Mouse (Mus musculus): ENCODE data around the gene Fitm1. TPM values are rescaled to one million over a fixed set of nuclear protein-coding genes. Genes with fewer than 3 reads are reported as not detected.

Gene Fitm1
- not detected for total RNA-seq (2021)

DNA sequence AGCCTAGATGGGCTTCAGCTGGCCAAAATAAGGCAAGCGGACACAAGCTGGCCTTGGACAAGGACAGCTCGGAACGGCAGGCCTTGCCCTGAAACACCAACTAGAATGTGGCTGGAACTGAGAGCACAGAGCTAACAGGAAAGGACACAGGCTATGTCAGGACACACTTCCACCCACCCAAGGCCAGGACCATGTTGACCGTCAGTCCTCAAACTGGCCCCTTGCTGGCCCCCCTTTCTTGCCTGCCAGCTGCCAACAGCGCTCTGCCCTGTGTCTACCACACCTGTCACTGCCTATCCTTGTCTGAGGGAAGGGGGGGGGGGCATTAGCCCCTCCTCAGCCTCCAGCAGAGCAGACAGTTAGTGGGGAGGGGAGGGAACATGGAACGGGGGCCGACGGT is at the start of gene Fitm1:
TSS of gene Fitm1 (plus strand) at position 316 of the 400 bp plus-strand sequence.
- intact Hi-C loops (cut with DNase I) = no loop called here
- no peak for DNase-seq

- intact Hi-C loops (cut with DNase I) = no loop called here
- no peak for DNase-seq
Measured at GRCm38 (mm10) chr14:55526674-55527073, 48.7 kb upstream of the Fitm1 start.

GRCm38 (mm10) chr14:55527940-55528339 is 47.5 kb upstream of the Fitm1 start:
- no peak for DNase-seq
- intact Hi-C loops (cut with DNase I) = no loop called here

DNA sequence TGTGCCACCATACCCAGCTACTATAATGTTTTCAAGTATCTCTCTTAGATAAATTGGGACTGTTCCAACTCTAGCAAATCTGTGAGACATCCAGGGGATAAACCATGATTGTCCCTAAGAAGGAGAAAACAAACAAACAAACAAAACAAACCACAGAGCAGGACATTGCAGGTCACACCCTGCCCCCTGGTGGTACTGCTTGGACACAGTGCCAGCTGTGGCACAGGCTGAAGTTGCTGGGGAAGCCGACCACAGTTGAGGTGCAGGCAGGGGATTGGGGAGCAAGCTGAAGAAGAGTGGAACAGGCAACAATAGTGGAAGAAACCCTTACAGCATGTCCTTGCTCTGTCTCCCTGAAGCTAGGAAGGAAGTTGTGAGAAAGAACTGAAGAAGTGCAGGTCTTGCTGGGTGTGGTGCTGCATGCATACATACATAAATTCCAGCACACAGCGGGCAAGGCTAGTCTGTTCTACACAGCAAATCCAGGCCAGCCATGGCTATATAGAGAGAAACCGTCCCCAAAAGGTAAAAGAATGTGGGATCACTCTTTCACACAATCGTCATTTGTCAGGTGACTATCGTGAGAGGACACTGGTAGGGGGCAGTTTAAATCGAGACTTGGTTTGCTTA is 39.2 kb upstream of the Fitm1 start:
- intact Hi-C loops (cut with DNase I) = no loop called here

DNA sequence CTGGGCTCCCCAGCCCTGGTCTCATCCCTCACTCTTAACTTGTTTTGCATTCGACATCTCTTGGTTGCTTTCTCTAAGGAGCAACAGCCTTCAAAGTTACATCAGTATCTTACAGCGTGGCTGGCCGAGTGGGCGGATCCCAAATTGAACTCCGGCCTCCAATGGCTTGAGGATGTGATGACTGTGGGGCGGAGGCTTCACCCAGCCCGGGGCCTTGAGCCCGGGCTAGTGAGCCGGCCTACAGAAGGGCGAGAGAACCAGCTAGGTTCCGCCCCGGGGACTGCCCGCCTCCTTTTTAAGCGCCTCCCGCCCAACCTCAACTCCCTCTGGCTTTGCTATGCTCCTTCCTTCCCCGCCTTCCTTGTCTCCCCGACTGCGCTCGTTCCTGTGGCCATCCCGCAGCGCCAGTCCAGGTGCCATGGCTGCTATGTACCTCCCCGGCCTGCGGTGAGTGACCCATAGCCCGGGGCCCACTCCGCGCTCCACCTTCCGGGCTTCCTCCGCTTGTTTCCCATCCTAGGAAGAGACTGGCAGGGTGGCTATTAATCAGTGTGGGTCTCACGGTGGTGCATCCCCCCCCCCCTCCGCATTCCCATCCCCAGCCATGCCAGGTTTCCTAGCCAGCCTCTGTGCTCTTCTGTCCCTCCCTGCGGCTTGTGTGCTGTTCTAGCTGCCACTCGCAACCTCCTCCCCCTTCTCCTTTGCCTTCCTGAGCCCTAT is 35.2 kb upstream of the Fitm1 start, which contains the start of gene Pck2:
TSS of gene Pck2 (plus strand) at position 200 of the 720 bp plus-strand sequence.
- intact Hi-C loops (cut with DNase I) = no loop called here
- DNase-seq = peak; percentile 82

More for the DNA sequence above, 39.2 kb upstream of the Fitm1 start:
- DNase-seq = peak; percentile 68

GRCm38 (mm10) chr14:55540787-55541321 is 34.6 kb upstream of the Fitm1 start:
- DNase-seq = peak; percentile 95
- intact Hi-C loops (cut with DNase I) = no loop called here

GRCm38 (mm10) chr14:55542268-55542667 is 33.1 kb upstream of the Fitm1 start:
- DNase-seq = no peak
- intact Hi-C loops (cut with DNase I) = no loop called here

DNA sequence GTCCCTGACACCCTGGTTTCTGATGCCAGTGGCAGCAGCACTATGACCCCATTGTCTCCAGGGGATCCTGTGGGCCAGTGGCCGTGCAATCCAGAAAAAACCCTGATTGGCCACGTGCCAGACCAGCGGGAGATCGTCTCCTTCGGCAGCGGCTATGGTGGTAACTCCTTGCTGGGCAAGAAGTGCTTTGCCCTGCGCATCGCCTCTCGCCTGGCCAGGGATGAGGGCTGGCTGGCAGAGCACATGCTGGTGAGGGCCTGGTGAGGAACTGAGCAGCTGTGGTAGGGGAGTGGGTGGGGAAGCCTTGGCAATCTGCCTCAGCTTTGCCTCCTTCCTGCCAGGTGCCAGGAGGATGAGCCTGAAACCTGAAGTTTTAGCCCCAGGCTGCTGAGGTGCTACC is 31.1 kb upstream of the Fitm1 start:
- intact Hi-C loops (cut with DNase I) = no loop called here
- DNase-seq = peak; percentile 65

DNA sequence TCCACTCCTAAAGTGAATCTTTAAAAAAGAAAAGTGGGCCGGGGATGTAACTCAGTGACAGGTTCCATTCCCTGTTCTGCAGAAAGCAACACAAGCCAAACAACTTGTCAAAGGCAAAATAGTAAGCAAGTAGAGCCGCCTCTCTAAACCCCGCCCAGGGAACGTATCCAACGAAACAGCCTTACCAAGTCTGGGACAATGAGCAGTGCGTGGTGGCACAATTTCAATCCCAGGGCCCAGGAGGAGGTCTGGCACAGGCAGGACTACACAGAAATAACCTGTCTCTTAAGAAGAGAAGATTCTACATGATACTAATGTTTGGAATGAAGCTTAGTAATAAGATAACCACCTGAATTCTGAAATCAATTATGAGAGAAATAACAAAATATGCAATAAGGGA is 25.2 kb upstream of the Fitm1 start:
- intact Hi-C loops (cut with DNase I) = no loop called here
- no peak for DNase-seq

GRCm38 (mm10) chr14:55551347-55551746 is 24.1 kb upstream of the Fitm1 start:
- DNase-seq = no peak
- intact Hi-C loops (cut with DNase I) = no loop called here

DNA sequence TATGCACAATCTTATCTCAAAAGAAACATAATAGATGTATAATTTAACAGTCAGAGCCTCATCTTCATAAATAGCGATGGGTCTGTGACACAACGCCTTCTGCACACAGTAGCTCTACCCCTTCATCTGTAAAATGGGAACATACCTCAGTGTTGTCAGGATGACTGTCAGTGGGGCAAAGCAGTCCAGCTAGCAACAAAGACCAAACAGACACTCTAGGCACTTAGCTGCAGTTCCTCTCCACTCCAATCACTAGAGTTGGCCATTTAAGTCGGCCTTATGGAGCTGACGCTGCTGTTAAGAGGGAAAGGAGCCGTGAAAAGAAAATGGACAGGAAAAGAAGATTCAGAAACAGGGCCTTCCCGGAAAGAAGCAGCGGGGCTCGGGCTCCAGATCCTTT is 23.6 kb upstream of the Fitm1 start:
- DNase-seq = no peak
- intact Hi-C loops (cut with DNase I) = no loop called here

- DNase-seq = no peak
- intact Hi-C loops (cut with DNase I) = no loop called here
Measured at GRCm38 (mm10) chr14:55554635-55555034, 20.8 kb upstream of the Fitm1 start.

- intact Hi-C loops (cut with DNase I) = no loop called here
Measured at GRCm38 (mm10) chr14:55555788-55556187, 19.6 kb upstream of the Fitm1 start.

GRCm38 (mm10) chr14:55557003-55557402 is 18.4 kb upstream of the Fitm1 start:
- intact Hi-C loops (cut with DNase I) = no loop called here
- DNase-seq = peak; percentile 85

More at GRCm38 (mm10) chr14:55555788-55556187, 19.6 kb upstream of the Fitm1 start:
- no peak for DNase-seq

GRCm38 (mm10) chr14:55557587-55557986 is 17.8 kb upstream of the Fitm1 start:
- intact Hi-C loops (cut with DNase I) = no loop called here

DNA sequence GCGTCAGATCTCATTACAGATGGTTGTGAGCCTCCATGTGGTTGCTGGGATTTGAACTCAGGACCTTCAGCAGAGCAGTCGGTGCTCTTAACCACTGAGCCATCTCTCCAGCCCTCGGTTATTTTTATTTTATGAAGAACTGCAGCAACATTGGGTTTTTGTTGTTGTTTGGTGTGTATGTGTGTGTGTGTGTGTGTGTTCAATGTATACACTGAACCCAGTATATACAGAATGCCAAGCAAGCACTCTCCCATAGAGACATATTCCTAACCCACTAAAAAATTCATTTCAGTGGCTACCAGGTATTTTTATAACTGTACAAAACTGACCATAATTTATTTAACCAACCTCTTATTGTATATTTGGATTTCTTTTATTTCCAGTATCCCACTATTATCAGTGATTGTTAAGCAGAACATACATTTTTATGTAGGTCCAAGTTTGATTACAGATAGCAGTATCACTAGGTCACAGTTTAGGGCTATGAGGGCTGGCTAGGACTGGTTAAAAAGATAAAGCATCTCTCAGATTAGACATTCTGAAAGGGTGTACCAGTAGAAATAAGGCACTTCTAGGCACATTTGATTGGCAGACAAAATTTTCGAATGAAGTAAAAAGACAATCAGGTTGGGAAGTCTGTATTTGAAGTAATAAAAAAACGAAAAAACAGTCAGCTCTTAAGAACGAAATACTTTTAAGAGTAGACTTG is 16.5 kb upstream of the Fitm1 start:
- intact Hi-C loops (cut with DNase I) = no loop called here

More at GRCm38 (mm10) chr14:55557587-55557986, 17.8 kb upstream of the Fitm1 start:
- DNase-seq = no peak

GRCm38 (mm10) chr14:55559799-55560201 is 15.6 kb upstream of the Fitm1 start, which contains the start of gene Dcaf11:
Gene Dcaf11 (plus strand): TSS chr14:55560006.
- peak; percentile 93 for DNase-seq
- intact Hi-C loops (cut with DNase I) = no loop called here

More for the DNA sequence above, 16.5 kb upstream of the Fitm1 start:
- no peak for DNase-seq

GRCm38 (mm10) chr14:55560202-55561073 is 15.0 kb upstream of the Fitm1 start, which contains the start of gene A730061H03Rik:
Gene A730061H03Rik (minus strand): TSS chr14:55560406.
- intact Hi-C loops (cut with DNase I) = no loop called here
- DNase-seq = peak; percentile 99

- no peak for DNase-seq
- intact Hi-C loops (cut with DNase I) = no loop called here
Measured at GRCm38 (mm10) chr14:55561860-55562259, 13.6 kb upstream of the Fitm1 start.

DNA sequence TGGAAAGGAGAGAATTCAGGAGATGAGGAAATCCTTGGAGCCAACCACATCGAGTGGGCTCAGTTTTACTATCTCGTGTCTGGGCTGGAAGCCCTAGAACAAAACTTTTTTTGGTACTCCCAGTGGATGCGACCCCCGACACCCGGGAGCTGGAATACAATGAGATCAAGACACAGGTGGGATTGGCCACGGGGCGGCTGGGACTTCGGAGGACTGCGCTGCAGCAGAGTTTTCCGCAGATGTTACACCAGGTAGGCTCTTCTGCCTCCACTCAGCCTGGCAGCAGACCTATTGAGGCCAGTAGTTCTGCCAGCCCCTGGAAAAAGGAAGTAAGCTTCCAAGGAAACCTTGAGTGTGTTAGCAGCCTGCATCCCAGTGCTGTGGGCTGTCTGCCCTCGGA is 12.2 kb upstream of the Fitm1 start:
- intact Hi-C loops (cut with DNase I) = no loop called here
- DNase-seq = no peak

Data from left cerebral cortex, postnatal 4 days (tissue).